Mouse (Mus musculus): ENCODE measurements around the gene Afp. TPM values are rescaled to one million over a fixed set of nuclear protein-coding genes. Genes with fewer than 3 reads are reported as not detected.

The Afp gene
- polyA plus RNA-seq (2017; shearing (Covaris generic)) = 1 to 10 TPM in 2 of 3 experiments, under 1 TPM in 1; 0.52 to 2.9 (median 2.1) TPM

DNA sequence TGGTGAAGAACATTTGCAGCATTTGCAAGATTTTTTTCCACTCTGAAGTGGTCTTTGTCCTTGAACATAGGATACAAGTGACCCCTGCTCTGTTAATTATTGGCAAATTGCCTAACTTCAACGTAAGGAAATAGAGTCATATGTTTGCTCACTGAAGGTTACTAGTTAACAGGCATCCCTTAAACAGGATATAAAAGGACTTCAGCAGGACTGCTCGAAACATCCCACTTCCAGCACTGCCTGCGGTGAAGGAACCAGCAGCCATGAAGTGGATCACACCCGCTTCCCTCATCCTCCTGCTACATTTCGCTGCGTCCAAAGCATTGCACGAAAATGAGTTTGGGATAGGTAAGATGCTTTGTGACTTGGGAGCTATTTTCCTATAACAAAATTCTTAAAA lies at the start of gene Afp:
Gene Afp, plus strand, starts transcription at position 220 of the 400 bp plus-strand sequence.
- ATAC-seq = no peak

DNA sequence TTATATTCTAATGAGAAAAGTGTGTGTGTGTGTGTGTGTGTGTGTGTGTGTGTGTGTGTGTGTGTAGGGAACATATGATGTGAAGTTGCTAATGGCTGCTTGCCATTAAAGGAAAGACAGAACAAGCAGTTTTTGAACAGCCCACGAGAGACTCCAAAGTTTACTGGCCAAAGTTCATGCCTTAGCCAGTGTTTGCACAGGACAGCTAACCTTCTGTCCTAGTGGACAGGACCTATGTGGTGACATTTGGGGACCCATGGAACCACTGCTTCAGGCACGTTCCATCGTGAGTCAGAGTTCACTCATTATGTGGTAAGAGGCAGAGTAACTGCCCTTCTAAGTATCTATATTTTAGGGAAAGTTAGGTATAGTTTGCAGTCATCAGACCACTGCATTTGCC lies 43.0 kb upstream of the Afp start:
- ATAC-seq = no peak

DNA sequence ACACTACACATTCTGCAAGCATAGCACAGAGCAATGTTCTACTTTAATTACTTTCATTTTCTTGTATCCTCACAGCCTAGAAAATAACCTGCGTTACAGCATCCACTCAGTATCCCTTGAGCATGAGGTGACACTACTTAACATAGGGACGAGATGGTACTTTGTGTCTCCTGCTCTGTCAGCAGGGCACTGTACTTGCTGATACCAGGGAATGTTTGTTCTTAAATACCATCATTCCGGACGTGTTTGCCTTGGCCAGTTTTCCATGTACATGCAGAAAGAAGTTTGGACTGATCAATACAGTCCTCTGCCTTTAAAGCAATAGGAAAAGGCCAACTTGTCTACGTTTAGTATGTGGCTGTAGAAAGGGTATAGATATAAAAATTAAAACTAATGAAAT lies 40.6 kb upstream of the Afp start:
- no peak for ATAC-seq

DNA sequence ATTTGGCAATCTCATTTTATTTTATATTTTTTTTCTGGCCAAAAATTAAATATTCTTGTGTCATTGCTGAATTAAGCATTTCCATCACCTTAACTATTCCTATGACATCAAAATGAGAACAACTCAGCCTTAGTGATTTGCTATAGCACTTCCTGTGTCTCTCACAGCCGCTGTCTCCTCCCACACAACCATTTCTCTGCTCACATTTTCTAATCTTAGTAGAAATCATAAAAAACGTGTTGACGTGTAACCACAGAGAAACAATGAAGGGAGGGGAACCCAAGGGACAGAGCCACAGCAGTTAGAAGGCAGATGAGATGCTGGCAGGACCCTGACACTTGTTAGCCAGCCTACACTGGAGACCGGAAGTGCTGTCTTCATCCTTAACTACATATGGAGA lies 37.8 kb upstream of the Afp start:
- ATAC-seq = peak; percentile 94

DNA sequence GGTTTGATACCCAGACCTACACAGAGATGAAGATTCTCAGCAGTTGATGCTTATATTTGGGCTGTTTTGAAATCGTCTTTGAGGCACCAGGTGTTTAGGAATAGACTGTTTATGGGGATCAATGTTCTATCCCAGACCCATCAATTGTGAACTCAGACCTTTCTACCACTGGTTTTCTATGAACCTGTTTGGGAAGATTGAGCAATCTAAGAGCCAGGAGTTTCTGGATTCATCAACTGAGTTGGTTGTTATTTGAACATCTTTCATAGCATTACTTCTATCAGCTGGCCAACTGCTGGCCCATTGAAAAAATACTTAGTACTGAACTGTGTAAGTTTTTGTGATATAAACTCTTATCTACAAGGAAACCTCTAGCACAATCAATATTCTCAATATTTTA lies 33.3 kb upstream of the Afp start:
- ATAC-seq = no peak

DNA sequence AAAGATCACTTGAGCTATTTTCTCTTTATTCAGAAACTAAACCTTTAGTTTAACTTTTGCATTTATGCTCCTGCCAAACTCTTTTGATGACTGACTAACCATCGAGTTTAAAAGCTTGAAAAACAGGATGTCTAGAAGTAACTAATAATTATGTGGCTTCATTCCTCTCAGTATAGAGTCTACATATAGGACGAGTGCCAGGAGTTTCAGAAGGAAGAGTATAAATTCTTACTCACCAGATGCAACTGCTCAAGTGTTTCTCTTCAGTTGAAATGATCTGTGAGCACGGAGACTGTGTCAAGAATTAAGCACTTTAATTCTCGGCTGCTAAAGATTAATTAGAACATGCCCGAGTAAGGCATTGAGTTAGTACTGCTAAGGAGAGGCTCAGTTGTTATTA lies 31.8 kb upstream of the Afp start:
- no peak for ATAC-seq

DNA sequence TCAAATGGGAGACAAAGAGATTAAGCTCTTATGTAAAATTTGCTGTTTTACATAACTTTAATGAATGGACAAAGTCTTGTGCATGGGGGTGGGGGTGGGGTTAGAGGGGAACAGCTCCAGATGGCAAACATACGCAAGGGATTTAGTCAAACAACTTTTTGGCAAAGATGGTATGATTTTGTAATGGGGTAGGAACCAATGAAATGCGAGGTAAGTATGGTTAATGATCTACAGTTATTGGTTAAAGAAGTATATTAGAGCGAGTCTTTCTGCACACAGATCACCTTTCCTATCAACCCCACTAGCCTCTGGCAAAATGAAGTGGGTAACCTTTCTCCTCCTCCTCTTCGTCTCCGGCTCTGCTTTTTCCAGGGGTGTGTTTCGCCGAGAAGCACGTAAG lies 29.9 kb upstream of the Afp start, which contains the start of gene Alb:
Gene Alb, plus strand, starts transcription at position 279 of the 400 bp plus-strand sequence.
- ATAC-seq = no peak

DNA sequence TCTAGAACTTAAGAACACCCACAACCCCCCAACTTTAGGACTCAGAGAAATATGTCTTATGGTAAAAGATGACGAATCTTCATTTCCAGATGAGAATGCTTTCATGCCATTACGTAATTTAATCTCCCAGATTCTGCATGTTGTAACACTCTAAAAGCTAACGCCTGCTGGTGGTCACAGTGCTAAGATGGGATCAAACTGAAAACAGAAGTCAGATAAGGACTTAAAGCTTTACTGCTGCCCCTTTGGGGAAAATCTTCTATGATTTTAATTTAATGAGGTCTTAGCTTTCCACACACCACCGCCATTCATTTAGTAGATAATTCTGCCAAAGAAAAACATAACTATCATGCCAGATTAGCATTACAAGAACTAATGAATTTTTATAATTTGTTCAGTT lies 23.7 kb upstream of the Afp start:
- ATAC-seq = no peak

DNA sequence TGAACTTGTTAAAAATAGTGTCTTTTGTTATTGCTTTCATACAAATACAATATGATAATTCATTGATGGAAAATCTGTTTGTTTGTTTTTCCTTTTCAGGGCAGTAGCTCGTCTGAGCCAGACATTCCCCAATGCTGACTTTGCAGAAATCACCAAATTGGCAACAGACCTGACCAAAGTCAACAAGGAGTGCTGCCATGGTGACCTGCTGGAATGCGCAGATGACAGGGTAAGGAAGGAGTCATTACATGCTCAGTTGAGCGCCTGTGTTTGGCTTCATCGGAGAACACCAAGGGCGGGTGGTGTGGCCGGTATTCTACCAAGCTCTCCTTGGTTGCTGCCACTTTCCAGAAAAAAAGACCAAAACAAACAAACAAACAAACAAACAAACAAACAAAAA lies 23.3 kb upstream of the Afp start:
- no peak for ATAC-seq

DNA sequence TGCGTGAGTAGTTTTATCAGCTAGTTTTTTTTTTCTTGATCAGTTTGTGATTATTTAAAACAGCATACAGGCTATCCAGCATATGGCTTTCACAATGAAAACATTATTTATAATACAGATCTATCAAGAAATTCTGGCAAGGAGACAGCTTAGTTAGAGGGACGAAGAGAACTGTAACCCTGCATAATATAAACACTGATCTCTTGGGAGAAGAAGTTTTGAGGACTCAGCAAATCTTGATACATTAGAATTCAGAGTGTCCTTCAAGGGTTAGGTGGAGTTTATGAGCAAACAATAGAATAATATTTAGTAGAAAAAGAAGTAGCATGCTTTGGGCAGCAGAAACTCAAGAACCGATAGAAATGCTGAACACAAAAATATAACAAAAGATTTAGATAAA lies 19.7 kb upstream of the Afp start:
- no peak for ATAC-seq

DNA sequence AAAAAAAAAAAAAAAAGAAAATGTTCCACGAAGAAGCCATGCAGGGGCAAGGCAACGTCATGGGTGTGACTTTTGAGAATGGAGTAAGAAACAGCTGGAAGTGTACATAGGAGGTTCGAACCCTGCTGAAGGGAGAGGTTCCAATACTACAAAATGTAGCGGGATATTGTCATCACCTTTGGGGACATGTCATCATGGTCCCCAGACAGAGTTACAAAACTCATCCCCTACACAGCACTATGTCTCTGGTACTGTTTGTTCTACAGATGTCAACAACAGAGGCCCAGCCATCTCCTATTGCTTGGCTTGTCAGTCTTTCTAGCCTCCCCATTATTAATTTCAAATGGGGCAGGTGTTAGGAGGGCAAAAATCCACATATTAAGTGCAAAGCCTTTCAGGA lies 16.6 kb upstream of the Afp start:
- ATAC-seq = no peak

DNA sequence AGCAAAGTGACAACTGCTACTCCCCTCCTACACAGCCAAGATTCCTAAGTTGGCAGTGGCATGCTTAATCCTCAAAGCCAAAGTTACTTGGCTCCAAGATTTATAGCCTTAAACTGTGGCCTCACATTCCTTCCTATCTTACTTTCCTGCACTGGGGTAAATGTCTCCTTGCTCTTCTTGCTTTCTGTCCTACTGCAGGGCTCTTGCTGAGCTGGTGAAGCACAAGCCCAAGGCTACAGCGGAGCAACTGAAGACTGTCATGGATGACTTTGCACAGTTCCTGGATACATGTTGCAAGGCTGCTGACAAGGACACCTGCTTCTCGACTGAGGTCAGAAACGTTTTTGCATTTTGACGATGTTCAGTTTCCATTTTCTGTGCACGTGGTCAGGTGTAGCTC lies 16.2 kb upstream of the Afp start:
- no peak for ATAC-seq

DNA sequence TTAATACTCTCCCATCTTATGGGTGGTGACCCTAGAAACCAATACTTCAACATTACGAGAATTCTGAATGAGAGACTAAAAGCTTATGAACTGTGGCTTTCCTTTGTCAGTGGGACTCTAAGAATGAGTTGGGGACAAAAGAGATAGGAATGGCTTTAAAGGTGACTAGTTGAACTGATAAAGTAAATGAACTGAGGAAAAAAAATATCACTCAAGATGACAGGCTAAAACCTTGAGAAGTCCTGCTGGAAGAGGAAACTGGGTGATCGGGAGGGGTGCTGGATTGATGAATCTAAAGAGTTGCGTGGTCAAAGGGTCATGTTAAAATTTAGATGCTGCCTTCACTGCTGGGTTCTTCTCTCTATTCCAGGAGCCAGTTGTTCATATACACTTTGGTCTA lies 13.8 kb upstream of the Afp start:
- ATAC-seq = no peak

DNA sequence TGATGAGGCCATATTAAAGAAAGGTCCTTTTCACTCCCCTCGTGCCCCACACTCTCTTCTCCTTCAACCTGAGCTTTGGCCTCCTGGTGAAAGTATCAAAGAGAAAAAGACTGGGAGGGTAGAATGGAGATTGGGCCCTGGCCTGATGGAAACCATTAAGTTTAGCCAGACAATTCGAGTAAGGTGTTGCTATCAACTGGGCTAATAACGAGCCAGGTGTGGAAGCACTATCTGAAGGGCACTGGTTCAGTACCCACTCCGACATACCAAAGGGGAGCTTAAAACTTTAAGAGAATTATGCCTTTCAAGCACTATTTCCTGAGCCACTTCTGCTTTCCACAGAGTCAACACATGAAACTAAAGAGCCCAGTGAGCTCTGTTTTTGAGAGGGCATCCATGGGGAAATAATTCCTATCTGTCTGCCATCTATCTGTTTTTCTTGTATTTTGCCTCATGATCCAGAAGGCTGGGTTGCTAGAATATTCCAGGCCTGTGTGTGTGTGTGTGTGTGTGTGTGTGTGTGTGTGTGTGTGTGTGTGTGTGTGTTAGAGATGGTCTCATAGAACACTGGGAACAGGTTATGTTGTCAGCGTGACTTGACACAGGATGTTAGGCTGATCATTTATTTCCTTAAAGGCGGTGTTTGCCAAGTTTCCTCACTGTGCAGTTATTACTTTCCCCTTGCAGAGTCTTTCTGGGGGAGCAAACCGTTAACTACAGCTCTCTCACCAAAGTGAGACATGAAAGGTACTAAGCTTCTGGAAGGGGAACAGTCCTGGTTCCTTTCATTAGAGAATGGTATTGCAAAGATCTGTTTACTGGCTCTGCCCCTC lies 13.0 kb upstream of the Afp start:
- ATAC-seq = no peak

DNA sequence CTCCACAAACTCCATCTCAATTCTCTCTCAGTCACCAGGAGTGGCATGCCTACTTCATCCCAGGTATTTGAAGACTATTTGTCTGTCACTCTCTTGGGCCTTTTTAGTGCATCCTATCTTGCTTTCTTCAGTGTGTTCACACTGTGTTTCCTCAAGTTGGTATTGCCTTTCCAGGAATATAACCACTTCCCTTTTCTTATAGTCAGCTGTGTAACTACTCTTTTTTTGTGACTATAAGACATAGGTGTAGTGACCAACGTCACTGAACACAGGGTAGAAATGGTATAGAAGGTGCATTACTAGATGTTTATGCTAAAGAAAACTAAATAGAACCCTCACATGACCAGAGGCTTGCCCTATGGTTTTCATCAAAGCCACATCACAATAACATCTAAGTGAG lies 11.7 kb upstream of the Afp start:
- no peak for ATAC-seq

DNA sequence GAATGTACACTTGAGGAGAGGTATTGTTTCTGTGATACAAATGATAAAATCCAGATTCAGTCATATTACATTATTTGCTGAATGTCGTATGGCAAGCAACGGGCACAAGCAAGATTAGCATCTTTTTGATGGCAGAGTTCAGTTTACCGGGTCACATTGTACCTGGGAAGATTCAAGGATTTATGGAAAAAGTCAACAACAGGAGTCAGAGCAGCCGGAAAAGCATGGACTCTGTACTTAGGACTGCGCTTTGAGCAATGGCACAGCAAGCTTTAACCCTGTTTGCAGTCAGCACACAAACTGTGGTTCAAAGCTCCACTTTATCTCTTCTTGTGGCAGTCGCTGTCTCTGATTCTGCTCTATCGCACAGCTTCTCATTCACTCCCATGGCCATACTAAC lies 4.9 kb upstream of the Afp start:
- ATAC-seq = no peak

DNA sequence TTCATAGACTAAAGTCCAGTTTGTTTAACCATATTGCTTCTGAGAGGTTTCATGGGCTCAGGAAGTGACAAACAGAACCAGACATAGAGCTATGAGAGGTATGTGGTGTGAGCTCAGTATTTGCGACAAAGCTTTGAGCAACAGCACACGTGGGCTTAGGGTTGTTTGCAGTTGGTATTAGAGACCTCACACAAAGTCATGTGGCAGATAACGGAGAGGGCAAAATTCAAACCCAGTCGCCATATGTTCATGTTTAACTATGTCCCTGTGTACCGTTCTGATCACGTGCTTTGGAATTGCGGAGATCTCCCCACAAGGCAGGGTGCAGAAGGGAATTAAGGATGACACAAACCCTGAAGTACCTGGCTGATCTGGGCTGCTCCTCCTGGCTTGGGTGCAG lies 2.2 kb upstream of the Afp start:
- no peak for ATAC-seq

DNA sequence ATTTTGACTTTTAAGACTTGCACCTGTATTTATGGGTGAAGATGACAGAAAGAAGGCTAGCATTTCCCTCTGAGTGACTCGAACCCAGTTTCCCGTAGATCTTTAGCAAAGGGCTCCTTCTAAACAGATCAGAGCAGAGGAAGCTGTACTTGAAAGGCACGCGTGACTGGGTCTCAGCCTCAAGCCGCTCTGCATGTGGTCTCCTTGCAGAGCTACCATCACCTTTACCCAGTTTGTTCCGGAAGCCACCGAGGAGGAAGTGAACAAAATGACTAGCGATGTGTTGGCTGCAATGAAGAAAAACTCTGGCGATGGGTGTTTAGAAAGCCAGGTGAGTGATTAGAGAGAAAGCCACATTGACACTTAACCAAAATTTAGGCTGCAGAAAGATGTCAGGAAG lies 1.9 kb downstream of the Afp start:
- ATAC-seq = peak; percentile 77

DNA sequence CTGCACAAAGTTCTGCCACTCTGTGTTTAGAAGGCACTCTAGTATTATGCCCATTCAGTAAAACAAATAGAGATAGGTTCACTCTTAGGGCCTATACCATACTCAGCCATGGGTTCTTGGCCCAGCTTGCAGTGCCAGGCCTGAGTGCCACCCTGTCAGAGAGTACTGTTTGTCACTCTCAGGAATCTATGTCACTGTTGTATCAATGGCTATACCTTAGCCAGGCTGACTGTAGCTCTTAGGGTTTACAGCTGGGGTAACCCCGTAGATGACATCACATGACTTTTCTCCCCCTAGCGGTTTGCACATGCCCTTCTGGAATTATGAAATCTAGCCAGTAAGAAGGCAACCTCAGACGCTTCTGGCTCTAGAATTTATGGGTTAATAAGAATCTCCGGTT lies 3.8 kb downstream of the Afp start:
- no peak for ATAC-seq

DNA sequence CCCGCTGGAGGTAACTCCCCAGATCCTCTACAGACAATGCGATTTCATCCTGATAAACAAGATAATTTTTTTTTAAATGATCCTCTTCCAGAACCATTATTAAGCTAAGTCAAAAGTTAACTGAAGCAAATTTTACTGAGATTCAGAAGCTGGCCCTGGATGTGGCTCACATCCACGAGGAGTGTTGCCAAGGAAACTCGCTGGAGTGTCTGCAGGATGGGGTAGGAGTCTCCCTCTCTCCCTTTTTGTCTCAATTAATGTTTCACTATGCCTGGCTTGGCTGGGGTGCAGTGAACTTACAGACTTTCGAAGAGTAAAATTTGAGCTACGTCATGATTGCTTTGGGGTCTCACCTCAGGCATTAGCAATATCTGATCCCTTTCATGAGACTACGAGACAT lies 9.0 kb downstream of the Afp start:
- ATAC-seq = no peak

DNA sequence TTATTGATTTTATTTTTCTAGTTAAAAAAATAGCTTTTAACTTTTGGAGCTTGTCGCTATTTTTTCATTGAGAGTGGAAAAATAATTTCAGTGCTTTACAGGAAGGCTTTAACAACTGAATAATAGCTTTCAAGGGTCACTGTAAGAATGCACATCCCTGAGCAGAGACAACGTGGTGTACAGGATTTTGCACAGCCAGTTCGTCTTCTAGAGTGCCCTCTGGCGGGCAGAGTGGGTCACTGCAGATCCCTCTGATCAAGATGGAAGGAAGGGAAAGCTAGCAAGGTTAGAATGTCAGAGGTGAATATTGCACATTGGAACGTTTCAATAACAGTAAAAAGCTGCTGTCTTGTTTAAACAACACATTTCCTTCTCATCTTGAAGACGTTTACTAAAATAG lies 10.2 kb downstream of the Afp start:
- peak; percentile 67 for ATAC-seq

DNA sequence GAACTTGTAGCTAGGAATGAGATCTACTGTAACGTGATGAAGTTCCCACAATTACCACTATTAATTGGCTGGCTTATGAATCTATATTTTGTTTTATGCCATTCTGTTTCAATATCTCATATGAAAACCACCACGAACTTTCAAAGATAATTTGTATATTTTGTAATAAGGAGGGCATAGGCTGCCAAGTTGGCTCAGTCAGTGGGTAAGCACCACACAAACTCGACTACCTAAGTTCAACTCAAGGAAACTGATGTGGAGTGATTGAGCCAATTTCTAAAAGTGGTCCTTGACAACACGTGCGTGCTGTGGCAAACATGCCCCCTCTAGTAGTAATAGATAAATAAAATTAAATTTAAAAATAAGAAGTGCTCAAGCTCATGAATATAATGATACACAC lies 11.2 kb downstream of the Afp start:
- ATAC-seq = no peak

DNA sequence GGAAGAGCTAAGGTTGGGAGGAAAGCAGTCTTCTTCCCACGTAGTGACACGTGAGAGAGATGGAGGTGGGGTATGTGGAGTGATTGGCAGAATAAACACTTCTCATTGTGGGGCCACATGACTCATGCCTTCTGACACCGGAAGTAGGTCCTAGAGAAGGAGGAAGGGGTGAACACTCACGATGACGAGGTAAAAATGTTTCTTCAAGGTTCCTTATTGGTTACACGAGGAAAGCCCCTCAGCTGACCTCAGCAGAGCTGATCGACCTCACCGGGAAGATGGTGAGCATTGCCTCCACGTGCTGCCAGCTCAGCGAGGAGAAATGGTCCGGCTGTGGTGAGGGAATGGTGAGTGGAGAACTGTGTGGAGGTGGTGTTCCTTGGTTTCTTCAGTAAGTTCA lies 14.2 kb downstream of the Afp start:
- no peak for ATAC-seq

DNA sequence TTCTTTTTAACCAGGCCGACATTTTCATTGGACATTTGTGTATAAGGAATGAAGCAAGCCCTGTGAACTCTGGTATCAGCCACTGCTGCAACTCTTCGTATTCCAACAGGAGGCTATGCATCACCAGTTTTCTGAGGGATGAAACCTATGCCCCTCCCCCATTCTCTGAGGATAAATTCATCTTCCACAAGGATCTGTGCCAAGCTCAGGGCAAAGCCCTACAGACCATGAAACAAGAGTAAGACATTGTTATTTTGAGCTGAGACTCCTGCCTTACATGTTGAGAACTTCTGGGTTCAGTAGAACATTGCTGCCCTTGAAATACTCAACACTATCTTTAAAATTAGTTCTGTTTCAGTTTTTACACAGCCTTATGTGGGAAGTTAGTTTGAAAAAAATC lies 16.0 kb downstream of the Afp start:
- ATAC-seq = no peak

DNA sequence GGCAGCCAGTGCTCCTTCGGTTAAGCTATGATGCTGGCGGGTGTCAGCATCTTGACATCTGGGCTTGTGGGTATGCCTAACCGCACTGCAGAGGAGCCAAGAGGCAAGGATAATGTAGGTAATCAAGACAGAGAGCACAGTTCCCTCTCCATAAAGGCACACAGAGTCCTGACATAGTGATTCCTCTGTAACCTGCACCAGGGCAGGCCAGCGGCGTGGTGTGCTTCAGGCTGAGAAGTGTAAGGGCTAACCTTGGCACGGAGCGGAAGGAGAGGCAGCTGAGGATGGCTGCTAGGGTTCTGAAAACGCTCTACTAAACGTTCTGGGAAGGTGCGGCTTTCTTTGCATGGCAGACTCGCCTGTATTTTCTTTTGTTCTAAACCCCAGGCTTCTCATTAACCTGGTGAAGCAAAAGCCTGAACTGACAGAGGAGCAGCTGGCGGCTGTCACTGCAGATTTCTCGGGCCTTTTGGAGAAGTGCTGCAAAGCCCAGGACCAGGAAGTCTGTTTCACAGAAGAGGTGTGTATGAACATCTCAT lies 16.9 kb downstream of the Afp start:
- ATAC-seq = no peak

Measured in inflammation-experienced regulatory T-cells, adult 6 months (primary cell).